Mouse (Mus musculus): ENCODE measurements at regions not wholly inside any gene's neighbourhood (a gene's known extent, or its start where the extent isn't known, plus 50 kb on each side); places are given as distances from the start of the nearest gene placed in this dataset.

GRCm38 (mm10) chr4:125880028-125880427 is 144.3 kb upstream of the Csf3r start:
- in situ Hi-C loops (cut with MboI, MseI), result no loop called here

- in situ Hi-C loops (cut with MboI, MseI), result no loop called here
Measured at GRCm38 (mm10) chr4:125882531-125882930, 141.8 kb upstream of the Csf3r start.

DNA sequence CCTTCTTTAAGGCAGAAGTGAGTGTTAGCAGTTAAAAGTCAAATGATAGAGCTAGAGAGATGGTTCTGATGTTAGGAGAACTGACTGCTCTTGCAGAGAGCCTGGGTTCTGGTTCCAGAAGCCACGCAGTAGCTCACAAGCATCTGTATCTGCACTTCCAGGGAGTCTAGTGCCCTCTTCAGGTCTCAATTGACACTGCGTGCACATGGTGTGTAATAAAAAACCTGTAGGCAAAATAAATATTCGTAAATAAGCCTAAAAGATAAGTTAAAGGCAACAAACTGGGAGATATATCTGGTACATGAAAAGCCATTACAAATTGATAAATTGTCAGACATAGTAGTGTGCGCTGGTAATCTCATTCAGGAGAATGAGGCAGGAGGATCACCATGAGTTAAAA is 133.8 kb upstream of the Csf3r start:
- in situ Hi-C loops (cut with MboI, MseI), result no loop called here

DNA sequence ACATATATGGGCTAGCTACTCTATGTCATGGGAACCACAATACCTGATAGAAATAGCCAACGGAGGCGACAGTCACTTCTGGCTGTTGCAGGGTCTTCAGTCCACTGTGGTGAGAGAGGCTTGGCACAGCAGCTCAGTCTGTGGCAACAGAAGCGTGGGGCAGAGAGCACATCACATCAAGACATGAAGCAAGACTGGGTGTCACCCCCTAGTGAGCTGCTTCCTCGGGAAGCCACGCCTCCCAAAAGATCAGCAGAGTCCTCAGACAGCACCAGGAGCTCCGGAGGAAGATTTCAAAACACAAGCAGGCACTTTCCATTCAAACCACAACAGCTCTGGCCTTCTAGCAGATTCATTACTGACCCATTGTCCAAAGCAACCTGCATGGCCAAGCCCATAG is 131.2 kb upstream of the Csf3r start:
- in situ Hi-C loops (cut with MboI, MseI), result no loop called here

DNA sequence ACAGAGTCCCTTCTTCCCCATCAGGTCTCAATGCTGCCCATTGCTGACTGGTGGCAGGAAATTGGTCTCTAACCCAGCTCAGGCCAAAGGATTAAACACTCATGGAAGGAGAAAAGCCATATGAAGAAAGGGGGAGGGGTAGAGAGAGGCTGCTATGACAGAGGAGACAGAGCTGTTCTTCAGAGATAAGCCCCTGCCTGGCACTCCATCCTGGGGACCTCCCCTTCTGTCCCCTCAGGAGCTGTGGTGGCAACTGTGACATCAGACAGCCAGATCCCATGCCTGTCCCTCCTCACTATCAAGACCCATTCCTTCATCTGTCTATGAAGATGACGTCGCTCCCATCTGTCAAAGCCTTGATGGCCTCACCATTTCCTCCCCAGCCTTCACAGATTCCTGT is 126.6 kb upstream of the Csf3r start:
- in situ Hi-C loops (cut with MboI, MseI), result no loop called here

DNA sequence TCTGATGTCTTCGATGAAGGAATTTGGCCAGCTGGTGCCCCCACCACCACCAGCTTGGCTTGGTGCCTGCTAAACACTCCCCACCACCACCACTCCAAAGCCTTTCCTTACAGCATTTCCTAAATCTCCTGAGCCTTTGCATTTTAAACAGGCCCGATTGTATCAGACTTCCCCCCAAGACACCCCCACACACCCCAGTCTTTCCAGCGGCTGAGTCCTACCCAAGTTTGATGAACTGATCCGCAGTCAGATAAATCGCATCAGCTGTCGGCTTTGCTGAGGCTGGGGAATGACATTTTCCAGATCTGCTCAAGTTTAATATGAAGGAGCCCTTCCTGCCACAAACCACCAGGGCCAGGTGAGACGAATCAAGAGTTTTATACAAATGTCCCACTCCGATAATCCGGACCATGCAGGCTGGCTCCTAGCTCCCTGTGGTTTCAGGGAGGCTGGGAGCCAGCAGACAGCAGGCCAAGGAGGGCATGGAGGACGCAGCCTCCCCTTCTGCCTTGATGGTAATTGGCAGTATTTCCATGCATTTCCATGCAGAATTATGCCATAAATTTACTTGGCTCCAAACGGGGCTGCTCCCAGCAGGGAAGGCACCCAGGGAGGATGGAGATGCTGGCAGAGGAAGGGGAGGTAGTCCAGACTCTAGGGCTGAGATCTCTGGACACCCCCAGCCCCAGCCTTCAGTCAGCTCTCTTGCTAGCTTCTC is 125.6 kb upstream of the Csf3r start:
- in situ Hi-C loops (cut with MboI, MseI), result no loop called here

DNA sequence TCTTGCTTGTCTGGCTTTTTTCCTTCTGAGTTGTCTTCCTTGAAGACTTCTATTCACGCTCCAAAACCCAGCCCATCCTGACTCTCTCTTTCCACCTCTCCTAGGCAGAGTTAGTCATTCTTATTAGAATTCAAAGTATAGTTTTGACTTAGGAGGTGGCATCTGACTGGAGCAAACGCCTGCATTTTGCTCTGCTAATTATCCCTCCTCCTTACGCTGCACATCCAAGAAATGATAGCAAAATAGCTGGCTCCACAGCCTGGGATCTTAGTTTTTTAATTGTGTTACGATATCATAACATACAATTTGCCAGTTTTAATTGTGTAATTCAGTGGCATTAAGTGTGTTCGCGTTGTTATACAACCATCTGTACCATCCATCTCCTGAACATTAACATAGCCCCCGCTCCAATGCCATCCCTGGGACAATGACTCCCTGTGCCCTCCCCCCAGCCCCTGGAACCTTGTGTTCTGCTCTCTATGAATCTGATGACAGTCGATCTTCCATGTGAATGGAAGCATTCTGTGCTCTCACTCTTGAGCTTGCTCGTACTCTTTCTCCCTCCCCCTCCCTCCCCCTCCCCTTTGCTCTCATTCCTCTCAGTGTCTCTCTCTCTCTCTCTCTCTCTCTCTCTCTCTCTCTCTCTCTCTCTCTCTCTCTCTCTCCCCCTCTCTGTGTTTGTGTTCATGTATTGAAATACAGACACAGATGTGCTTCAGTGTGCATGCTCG is 122.6 kb upstream of the Csf3r start:
- in situ Hi-C loops (cut with MboI, MseI), result no loop called here

- in situ Hi-C loops (cut with MboI, MseI), result no loop called here
Measured at GRCm38 (mm10) chr4:125906296-125906695, 118.1 kb upstream of the Csf3r start.

- in situ Hi-C loops (cut with MboI, MseI), result no loop called here
Measured at GRCm38 (mm10) chr4:125908901-125909300, 115.4 kb upstream of the Csf3r start.

DNA sequence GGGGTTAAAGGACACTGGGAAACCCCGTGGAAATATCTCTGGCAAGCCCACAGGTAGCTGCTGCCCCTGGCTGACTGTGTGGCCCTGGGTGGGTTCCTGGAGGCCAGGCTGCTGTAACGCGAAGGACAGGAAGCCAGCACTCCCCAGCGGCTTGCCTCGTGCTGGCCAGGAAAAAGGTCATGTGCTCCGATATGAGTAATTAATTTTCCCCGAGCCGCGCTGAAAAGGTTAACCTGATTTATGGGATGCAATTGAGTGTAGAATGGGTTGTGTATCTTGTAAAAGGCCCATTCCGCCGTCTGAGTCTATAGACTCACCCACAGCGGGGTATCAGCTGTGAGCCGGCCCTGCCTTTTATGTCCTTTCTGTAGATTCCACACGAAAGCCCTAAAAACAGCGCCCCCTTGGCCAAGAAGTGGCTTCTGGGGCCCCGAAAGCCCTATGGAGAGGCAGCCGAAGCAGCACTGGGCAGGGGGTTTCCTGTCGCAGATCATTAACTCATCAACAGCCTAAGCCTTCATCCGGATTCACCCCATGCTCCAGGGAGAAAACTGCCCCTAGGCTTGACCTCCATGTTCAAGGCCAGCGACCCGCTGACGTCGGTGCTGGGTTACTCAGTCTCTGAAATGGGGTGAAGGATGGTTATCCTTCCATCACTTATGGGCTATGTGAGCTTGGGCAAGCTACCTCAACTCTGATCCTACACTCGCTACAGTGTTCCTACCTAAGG is 112.6 kb upstream of the Csf3r start:
- in situ Hi-C loops (cut with MboI, MseI), result loop anchor here (10.0 kb wide), 1 partner anchor 757 kb away; no protein-coding TSS in a partner anchor

DNA sequence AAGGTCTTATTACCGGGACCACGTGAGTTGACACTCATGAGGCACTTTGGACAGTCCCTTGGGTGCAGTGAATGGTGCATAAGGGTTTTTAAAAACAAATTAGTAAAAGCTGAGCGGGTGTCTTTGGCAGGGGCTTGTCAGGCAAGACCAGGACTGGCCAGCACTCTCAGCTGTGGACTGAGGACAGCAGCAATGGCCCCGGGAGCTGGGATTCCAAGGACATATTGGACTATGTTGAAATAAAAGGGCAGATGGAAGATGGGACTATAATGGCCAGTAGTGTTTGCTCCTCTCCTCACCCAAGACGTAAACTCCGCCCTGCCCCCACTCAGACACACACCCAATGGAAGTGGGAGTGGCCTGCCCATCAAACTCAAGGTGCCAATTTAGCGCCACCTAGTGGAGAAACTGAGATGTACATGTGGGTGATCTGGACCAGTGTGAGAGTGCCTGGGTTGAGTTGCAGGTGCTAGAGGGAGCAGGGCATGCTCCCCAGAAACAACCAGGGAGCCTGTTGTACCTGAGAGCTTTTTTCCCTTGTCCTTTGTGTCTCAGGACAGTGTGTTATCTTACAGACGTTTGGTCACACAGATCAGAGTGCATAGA is 111.8 kb upstream of the Csf3r start:
- in situ Hi-C loops (cut with MboI, MseI), result loop anchor here (10.0 kb wide), 1 partner anchor 758 kb away; no protein-coding TSS in a partner anchor

- in situ Hi-C loops (cut with MboI, MseI), result loop anchor here (10.0 kb wide), 1 partner anchor 760 kb away; no protein-coding TSS in a partner anchor
Measured at GRCm38 (mm10) chr4:125915166-125915565, 109.2 kb upstream of the Csf3r start.

DNA sequence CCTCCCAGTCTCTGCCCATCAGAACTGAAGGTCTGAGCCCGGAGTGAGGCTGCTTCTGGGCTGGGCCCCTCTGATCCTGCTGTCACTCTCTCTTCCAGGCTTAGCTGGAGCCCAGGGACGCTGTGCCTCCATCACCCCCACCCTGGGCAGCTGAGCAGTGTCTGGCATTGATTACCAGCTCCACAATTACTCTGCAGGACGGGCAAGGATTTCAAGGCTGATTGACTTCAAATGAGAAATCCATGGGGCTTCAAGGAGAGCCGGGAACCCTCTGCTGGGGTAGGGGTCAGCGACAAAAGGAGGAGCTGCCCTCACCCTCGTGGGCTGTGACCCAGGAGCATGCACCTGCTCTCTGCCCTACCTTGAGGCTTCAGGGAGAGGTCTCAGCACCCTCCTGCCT is 107.1 kb upstream of the Csf3r start:
- in situ Hi-C loops (cut with MboI, MseI), result loop anchor here (10.0 kb wide), 1 partner anchor 762 kb away; no protein-coding TSS in a partner anchor

DNA sequence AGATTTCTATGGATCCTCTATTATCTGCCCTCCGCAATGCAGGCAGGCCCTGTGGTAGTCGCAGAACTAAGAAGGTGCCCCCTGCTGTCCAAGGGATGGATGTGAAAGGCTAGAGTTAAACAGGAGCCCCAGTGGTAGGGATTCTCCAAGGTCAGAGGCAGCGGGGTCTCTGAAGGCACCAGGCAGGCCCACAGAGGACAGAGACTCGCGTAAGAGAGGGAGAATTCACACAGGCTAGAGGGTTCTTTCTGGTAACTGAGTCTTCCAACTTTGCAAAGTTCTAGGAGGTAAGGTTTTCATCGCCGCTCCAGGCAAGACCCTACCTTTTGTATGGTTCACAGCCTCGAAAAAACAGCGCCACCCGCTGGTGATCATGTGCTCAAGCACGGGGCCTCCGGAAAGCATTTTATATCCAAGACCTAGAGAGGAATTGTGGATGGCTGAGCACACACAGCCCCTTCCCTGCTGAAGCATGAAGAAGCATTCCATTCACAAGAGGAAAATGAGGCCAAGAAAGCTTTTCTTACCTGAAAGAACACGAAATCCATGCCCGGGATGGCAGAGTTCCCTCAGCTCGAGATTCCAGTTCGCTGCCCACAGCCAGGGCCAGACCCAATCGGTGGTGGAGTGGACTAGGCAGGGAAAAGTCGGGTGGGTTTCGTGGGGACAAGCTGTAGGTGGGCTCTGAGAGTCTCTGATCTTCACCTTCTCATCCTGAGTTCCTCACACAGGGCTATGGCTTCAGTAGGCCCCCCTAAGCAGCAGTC is 102.6 kb upstream of the Csf3r start:
- in situ Hi-C loops (cut with MboI, MseI), result no loop called here

DNA sequence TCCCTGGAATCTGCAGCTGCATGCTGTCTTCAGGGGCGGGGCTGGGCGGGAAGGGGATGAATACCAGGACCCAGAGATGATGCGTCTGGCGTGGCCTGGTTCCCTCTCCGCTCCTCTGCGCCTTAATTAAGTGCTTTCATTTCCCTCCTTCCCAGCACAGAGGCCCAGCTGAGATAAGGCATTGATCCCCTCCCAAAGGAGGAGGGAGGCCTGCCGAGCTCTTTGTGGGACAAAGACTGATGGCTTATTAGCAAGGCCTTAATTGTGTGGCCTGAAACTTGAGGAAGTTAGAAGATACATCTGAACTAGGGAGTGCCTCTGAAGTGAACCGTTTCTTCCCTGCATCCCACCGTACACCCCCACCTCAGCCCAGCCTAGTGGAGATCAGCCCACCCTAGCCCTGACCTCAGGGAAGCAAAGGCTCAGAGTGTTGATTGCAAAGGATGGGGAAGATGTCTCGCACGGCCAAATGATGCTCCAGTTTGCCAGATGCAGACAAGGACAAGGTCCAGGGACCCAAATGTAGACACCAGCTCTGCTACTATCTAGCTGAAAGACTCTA is 102.0 kb upstream of the Csf3r start:
- in situ Hi-C loops (cut with MboI, MseI), result no loop called here

GRCm38 (mm10) chr4:125923225-125923624 is 101.1 kb upstream of the Csf3r start:
- in situ Hi-C loops (cut with MboI, MseI), result no loop called here

DNA sequence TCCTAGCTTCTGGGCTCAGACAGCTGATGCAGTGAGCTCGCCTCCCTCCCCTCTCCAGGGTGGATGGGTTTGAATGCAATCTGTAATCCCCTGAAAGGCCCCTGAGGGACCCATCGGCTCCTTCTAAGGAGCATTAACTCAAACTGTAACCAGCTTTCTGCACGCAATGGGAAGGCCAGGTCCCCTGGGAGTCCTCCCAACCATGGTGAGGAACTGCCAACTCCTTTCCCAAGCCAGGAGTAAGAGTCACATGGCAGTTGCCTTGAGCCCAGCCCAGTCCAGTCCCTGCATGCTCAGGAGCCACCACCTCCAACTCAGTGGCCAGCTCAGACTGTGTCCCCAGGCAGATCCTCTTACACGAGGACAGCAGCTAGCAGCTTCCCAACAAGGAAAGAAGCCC is 96.2 kb upstream of the Csf3r start:
- in situ Hi-C loops (cut with MboI, MseI), result no loop called here

DNA sequence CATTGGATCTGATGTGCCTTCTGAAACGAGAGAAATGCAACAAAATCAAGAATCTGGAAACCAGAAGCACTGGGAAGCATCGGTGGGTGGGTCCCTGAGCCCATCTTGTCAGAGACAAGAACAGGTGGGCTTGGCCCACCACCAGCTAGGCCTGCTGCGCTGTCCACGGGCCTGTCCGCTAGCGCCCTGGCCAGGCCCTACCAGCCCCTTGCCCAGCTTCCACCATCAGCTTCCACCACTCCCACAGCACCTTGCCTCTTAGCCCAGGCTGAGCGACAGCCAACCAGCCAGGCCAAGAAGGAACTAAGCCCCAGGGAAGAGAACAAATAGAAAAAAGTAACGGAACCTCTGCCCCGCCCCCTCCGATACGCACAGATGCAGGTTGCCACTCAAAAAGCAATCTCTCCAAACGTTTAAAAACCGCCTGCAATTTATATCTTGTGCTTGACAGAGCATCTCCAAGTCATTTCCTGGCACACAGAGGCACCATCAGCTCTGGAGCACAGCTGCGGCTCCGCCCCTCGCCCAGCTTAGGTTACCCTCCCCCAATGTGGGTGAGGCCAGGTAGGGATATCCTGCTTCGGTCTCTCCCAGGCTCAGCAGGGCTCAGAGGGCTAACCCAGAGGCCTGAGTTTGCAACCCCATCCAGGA is 95.1 kb upstream of the Csf3r start:
- in situ Hi-C loops (cut with MboI, MseI), result no loop called here

DNA sequence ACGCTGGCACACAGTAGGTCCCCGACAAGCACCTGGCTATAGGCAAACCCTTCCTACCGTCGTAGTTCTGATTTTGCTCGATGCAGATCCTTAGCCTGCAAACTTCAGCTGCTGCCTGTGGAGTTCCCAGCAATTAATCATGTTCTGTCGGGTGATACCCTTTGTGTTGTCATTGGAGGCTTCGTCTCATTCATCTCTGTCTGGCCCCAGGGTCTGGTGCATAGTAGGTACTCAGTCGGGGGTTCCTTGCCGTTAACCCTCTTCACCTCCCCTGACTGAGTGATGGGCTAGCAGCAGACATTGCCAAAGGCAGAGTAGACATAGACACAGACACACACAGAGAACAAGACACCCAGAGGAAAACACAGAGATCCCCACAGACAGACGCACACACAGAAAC is 93.6 kb upstream of the Csf3r start:
- in situ Hi-C loops (cut with MboI, MseI), result no loop called here

DNA sequence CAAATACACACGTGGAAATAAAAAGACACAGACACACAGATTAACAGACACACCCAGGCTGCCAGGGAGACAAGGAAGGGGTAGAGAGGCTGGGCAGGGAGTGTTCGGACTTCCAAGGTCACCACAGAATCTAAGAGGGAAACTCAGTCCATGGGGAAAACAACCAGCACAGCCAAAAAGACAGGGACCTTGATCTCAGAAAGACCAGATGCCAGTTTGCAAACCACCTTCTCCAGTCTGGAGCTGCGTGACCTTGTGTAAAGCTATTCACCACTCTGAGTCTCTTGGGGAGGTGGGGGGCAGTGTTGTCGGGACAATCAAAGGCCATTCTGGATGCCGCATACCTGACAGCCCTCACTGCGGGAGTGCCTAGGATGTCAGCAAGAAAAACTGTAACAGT is 93.0 kb upstream of the Csf3r start:
- in situ Hi-C loops (cut with MboI, MseI), result no loop called here

Measured in T-helper 1 cell (primary cell).